Mouse (Mus musculus) liver, postnatal 0 days (tissue): ENCODE measurements around the gene Myl9.

Source experiments
- CTCF ChIP-seq: sonication (generic); IDR thresholded peaks from 2 replicates; pipeline ENCODE4 v1.5.1; 2016; ENCODE audit warnings: antibody characterized with exemption, low read depth
- EP300 ChIP-seq: IDR thresholded peaks from 2 replicates; pipeline ENCODE4 v1.6.1; 2016; ENCODE audit warnings: antibody characterized with exemption, low read depth, mild to moderate bottlenecking

DNA sequence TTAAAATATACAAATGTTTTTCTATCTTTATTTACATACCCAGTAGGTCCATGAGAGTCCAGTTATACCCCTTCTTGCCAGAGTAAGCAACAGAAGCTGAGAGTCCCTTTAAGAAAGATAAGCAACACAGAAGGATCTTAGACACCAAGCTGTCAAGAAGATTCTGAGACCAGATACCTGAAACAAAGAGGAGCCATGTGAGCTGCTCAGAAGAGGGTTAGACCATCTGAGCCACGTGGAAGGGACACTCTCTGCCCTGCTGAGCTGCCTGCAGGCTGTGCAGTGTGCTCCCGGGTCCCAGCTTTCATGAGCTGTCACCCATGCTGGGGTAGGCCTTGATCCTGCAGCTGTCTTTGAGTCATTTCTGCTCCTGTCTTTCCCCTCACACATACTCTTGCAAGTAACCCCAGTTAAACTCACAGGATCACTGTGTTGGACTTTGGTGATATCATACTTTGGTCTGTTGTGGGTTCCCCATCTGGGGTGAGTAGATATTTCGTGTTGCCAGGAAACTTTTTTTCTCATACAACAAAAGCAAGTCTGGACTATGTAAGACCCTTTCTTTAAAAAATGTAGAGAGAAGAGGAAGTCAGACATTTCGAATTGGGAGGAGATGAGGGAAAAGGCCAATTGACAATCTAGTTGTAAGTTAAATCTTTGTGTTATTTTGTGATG lies 28.6 kb downstream of the Myl9 start:
- 0 out of 2 replicates have a peak, but pooled peaks have one; percentile 20 for TF ChIP-seq EP300
- TF ChIP-seq CTCF = no peak
